Mouse (Mus musculus): ENCODE data around the gene Rdm1. TPM values are rescaled to one million over a fixed set of nuclear protein-coding genes. Genes with fewer than 3 reads are reported as not detected.
"Not testable (repeated sequence)": the region's sequence is repeated elsewhere in the genome, so short reads cannot be mapped to it uniquely, and the experiment has no call there.

Rdm1 gene
- total RNA-seq, 2 experiments from 2014 or later = 43.0 to 91.4 TPM

GRCm38 (mm10) chr11:101615380-101615779 is 11.6 kb upstream of the Rdm1 start:
- ATAC-seq (replicated peaks; ENCODE audit: low FRiP score, poor library complexity, severe bottlenecking) = peak; percentile 78

- no peak for ATAC-seq (replicated peaks; ENCODE audit: low FRiP score, poor library complexity, severe bottlenecking)
Measured at GRCm38 (mm10) chr11:101616104-101616503, 10.9 kb upstream of the Rdm1 start.

GRCm38 (mm10) chr11:101616948-101617767 is 9.8 kb upstream of the Rdm1 start:
- ATAC-seq (replicated peaks; ENCODE audit: low FRiP score, poor library complexity, severe bottlenecking) = peak; percentile 74

- ATAC-seq (replicated peaks; ENCODE audit: low FRiP score, poor library complexity, severe bottlenecking) = no peak
Measured at GRCm38 (mm10) chr11:101617849-101618248, 9.1 kb upstream of the Rdm1 start.

GRCm38 (mm10) chr11:101618596-101618995 is 8.4 kb upstream of the Rdm1 start:
- ATAC-seq (replicated peaks; ENCODE audit: low FRiP score, poor library complexity, severe bottlenecking) = no peak

GRCm38 (mm10) chr11:101620022-101620655 is 6.9 kb upstream of the Rdm1 start:
- ATAC-seq (replicated peaks; ENCODE audit: low FRiP score, poor library complexity, severe bottlenecking) = not testable (repeated sequence)

- ATAC-seq (replicated peaks; ENCODE audit: low FRiP score, poor library complexity, severe bottlenecking) = peak; percentile 67
Measured at GRCm38 (mm10) chr11:101626649-101626994, 373 bp upstream of the Rdm1 start.

GRCm38 (mm10) chr11:101627857-101628559 is 1.0 kb downstream of the Rdm1 start:
- peak; percentile 79 for ATAC-seq (replicated peaks; ENCODE audit: low FRiP score, poor library complexity, severe bottlenecking)

GRCm38 (mm10) chr11:101628733-101629417 is 1.9 kb downstream of the Rdm1 start:
- ATAC-seq (replicated peaks; ENCODE audit: low FRiP score, poor library complexity, severe bottlenecking) = not testable (repeated sequence)

- no peak for ATAC-seq (replicated peaks; ENCODE audit: low FRiP score, poor library complexity, severe bottlenecking)
Measured at GRCm38 (mm10) chr11:101635660-101636059, 8.7 kb downstream of the Rdm1 start.

- no peak for ATAC-seq (replicated peaks; ENCODE audit: low FRiP score, poor library complexity, severe bottlenecking)
Measured at GRCm38 (mm10) chr11:101639761-101640160, 12.8 kb downstream of the Rdm1 start.

- ATAC-seq (replicated peaks; ENCODE audit: low FRiP score, poor library complexity, severe bottlenecking) = peak; percentile 71
Measured at GRCm38 (mm10) chr11:101640857-101641709, 14.1 kb downstream of the Rdm1 start.

GRCm38 (mm10) chr11:101641710-101642642 is 15.0 kb downstream of the Rdm1 start:
- ATAC-seq (replicated peaks; ENCODE audit: low FRiP score, poor library complexity, severe bottlenecking) = peak; percentile 76

- ATAC-seq (replicated peaks; ENCODE audit: low FRiP score, poor library complexity, severe bottlenecking) = no peak
Measured at GRCm38 (mm10) chr11:101642931-101643330, 15.9 kb downstream of the Rdm1 start.

GRCm38 (mm10) chr11:101644591-101644990 is 17.6 kb downstream of the Rdm1 start:
- ATAC-seq (replicated peaks; ENCODE audit: low FRiP score, poor library complexity, severe bottlenecking) = no peak

GRCm38 (mm10) chr11:101645043-101645410 is 18.0 kb downstream of the Rdm1 start:
- ATAC-seq (replicated peaks; ENCODE audit: low FRiP score, poor library complexity, severe bottlenecking) = not testable (repeated sequence)

GRCm38 (mm10) chr11:101645411-101646282 is 18.7 kb downstream of the Rdm1 start:
- peak; percentile 76 for ATAC-seq (replicated peaks; ENCODE audit: low FRiP score, poor library complexity, severe bottlenecking)
